Mouse (Mus musculus) lung, postnatal 0 days (tissue): ENCODE data around the gene Sertad1.

Source experiments
- CTCF ChIP-seq: IDR thresholded peaks from 2 replicates; pipeline ENCODE4 v1.5.1; 2016; ENCODE audit warnings: antibody characterized with exemption, mild to moderate bottlenecking
- EP300 ChIP-seq: IDR thresholded peaks from 2 replicates; pipeline ENCODE4 v1.6.1; 2016; ENCODE audit warnings: antibody characterized with exemption, mild to moderate bottlenecking, control low read depth

- no peak for TF ChIP-seq CTCF
- TF ChIP-seq EP300: no peak
Measured at GRCm38 (mm10) chr7:27535386-27535785, 48.7 kb downstream of the Sertad1 start.
